Mouse (Mus musculus) embryo, embryonic 9.5 days (tissue): ENCODE measurements around the gene Npas3.
A peak's percentile ranks its signal among the peaks of the same experiment; 100 is the strongest.

ENCODE experiments used
- DNase-seq: peaks from one replicate; pipeline ENCODE4 v3.0.0-alpha.2; 2017; ENCODE audit errors: extremely low spot score

Gene Npas3

DNA sequence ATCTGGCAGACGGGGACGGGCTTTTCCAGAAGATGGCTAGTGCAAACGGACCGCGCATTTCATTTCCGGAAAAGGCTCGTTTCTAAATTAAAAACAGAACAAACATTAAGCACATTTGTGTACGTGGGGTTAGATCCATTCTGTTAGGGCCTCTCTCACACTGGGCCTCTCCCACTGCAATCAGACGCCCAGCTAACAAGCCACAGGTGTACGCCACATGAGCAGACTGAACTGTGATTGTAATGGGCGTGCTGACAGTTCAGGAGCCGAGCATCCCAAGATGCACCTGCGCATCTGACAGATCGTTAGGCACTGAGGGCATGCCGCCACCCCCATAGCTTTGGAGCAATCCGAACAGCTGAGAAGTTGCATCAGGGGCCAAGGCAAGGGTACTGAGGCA, 816.5 kb downstream of the Npas3 start:
- DNase-seq, result no peak

DNA sequence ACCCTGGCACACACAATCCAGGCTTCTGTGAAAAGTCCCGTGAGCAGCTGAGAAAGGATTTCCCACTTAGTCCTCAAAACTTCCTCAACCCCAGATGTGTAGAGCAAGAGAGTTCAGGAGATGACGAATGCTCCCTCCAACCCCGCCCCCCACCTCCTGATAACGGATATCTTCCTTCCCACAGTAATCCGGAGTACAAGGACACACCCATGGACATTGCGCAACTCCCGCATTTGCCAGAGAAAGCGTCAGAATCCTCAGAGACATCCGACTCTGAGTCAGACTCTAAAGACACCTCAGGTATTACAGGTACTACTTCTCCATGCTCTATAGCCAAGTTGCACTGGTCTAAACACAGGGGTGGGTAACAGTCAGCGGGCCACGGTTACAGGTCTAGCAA, 817.1 kb downstream of the Npas3 start:
- no peak for DNase-seq

DNA sequence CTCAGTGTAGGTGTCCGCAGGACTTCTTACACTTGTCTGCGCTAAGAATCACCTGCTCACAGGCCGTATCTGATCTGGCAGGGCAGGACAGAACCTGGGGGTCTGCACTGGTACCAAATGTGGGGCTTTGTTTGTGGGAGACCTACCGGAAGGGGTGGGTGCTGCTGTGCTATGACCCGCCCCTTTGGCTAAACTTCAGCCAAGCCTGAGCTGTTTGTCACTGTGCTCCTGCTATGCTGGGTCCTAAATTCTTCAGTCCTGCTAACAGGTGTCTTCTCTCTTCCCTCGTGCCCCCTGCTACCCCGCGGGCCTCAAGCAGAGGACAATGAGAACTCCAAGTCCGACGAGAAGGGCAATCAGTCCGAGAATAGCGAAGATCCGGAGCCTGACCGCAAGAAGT, 818.9 kb downstream of the Npas3 start:
- DNase-seq, result no peak

DNA sequence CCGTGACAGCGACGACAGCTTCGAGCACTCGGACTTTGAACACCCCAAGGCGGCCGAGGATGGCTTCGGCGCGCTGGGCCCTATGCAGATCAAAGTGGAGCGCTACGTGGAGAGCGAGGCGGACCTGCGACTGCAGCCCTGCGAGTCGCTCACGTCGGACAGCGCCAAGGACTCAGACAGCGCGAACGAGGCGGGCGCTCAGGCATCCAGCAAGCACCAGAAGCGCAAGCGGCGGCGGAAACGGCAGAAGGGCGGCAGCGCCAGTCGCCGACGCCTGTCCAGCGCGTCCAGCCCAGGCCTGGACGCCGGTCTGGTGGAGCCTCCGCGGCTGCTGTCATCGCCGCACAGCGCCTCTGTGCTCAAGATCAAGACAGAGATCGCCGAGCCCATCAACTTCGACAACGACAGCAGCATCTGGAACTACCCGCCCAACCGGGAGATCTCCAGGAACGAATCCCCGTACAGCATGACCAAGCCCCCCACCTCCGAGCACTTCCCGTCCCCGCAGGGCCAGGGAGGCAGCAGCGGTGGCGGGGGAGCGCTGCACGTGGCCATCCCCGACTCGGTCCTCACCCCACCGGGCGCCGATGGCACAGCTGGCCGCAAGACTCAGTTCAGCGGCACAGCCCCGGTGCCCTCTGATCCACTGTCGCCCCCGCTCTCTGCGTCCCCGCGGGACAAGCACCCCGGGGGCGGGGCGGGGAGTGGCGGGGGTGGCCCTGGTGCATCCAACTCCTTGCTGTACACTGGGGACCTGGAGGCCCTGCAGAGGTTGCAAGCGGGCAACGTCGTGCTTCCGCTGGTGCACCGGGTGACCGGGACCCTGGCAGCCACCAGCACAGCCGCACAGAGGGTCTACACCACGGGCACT, 819.6 kb downstream of the Npas3 start:
- peak; percentile 70 for DNase-seq

DNA sequence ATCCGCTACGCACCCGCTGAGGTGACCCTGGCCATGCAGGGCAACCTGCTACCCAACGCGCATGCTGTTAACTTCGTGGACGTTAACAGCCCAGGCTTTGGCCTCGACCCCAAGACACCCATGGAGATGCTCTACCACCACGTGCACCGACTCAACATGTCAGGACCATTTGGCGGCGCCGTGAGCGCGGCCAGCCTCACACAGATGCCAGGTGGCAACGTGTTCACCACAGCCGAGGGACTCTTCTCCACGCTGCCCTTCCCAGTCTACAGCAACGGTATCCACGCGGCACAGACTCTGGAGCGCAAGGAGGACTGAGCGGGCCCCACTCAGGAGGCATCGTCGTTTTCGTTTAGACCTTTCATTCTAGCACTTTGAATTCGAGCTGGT, 820.3 kb downstream of the Npas3 start:
- no peak for DNase-seq

DNA sequence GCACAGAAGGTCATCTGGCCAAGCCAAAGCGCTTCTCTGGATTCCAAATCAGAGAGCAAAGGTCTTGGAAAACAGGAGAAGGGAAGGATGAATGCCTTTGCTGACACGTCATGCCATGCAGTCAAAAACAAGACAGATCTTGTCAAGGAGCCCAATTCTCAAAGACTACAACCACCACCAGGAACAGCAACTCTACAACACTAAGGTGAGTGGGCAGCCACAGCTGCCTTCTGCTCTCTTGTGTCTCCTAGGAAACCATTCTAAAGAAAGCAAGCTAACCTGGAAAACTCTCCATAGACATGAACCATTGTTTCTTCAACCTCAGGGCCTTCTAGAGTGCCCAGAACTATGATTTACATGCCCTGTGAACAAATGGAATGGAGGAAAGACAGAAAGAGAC, 825.5 kb downstream of the Npas3 start:
- DNase-seq, result no peak

DNA sequence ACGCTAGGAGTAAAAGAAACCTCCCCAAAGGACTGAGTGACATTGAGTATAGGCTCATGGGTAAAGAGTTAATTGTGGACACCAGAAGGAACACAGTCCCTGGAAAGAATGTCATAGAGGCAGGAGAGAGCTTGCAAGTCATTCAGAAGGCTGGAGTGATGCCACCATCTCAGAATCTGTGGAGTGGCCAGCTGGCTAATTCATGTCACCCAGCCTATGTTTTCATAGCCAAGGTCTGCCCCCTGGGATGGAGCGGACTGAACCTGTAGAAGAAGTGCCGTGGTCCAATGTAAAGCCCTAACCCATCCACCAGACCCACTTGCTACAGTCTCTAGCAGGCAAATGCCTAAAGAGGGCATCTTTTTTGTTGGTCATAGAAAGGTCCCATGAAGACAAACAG, 832.5 kb downstream of the Npas3 start:
- no peak for DNase-seq

DNA sequence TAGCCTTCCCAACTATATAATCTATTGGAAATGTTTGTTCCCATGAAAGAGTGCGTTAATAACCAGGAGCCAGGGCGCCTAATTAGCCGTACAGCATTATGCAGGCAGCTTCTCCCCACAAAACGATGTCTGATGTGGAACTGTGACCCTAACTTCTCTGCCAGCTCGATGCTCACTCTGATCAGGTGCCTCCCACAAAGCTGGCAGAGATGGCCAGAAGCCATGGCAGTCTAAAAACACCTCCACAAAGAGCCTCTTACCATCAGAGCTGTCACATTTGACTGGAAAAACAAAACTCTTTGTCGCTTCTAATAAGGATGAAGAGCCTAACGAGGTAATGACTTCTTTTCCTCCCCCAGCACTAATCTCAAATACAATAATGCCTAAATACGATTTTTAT, 845.3 kb downstream of the Npas3 start:
- no peak for DNase-seq

DNA sequence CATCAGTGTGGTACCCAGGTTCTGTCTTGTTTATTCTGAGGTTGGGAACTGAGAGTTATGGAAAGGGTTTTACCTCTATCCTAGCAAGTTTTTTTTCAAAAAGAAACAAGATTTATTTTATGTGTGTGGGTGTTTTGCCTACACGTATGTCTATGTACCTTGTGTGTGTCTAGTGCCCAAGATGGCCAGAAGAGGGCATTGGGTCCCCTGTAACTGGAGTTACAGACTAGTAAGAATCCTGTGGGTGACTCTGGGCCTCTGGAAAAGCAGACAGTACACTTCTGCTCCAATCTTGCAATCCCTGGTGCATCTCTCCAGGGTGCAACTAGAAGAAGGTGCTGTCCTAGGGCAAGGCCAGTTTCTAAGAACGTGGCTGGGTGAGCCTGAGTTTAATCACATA, 848.0 kb downstream of the Npas3 start:
- no peak for DNase-seq

DNA sequence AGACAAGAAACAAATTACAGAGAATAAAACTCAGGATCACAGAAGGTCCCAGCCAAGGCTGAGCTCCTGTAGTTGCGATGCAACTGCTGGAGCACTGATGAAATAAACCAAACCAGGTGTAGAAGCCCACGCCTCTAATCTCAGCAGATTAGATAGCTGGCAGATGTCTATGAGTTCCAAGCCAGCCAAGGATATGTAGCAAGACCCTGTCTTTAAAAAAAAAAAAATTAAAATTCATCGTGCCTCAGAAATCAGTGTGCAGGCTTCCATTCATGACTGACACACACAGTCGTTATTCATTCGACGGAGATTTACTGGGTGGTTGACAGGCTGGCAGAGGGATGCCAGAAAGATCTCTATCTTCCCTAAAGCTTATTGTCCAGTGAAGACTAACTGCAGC, 849.7 kb downstream of the Npas3 start:
- DNase-seq, result no peak

DNA sequence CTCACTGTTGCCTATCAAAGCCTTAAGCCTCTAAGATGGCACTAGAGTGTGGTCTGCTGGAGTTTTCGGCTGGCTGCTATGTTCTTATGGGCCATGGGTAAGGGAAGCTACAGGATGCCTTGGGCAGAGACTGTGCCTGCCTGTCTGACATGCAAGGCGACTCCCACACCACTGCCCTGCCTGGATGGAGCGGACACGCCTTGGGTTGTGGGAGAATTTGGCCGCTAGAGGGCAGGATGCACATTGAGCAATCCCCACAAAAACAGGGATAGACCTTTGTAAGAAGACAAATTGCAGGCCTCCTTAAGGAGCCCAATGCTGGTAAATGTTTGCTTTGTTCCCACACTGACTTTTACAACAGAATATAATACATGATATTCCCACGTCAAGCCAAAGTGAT, 850.3 kb downstream of the Npas3 start:
- peak; percentile 81 for DNase-seq

DNA sequence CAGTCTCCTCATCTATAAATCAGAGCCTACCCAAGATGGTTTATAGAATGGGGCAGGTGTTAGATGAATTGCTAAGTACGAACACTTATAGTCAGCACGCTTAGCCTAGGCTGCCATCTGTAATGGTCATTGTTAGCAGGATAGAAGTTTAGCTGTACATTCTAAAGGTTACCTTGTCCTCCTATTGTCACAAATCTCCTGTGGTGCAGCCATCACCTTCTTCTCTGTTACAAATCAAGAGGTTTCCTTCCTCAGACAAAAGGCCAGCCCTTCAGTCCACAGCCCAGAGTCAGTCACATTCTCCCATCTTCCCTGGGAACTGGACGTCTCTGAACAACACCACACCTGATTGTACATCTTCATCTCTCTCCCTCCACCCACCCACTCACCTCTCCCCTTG, 851.0 kb downstream of the Npas3 start:
- DNase-seq, result no peak

DNA sequence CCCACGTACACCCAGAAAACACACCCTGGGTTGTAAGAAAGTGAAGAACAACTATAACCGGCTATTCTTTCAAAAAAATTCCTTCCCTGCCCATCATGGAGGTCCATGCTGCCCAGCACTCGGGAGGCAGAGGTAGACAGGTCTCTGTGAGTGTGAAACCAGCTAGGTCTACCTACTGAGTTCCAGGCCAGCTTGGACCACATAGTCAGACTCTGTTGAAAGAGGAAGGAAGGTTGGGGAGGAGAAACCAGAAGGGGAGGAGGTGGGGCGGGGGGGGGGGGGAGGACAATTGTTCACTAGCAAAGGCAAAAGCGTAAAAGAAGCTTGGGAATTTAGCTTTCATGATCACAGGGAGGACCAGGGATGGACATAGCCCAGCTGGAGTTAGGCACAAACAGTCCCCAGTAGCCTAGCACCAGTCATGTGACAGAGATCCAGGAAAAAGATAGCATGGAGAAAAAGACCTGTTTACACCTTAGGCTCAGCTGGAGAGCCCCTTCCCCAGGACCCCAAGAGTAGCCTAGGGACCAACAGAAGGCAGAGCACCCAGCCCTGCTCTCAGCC, 852.9 kb downstream of the Npas3 start:
- DNase-seq, result no peak

DNA sequence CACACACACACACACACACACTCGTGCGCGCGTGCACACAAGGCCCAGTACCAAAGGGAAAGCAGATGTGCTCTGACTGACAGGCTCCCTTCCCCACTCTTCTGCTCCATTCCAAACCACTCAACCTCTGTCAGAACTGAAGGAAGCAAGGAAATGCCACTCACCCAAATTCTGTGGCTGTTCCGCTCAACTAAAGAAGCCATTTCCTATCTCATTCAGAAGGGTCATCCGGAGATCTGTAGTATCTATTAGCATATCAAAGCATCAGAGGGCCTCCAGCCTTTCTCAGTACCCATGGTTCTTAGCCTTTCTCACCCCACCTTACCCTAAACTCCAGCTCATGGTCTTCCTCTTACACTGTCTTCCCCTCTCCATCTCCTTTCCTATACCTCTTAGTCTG, 854.0 kb downstream of the Npas3 start:
- no peak for DNase-seq

DNA sequence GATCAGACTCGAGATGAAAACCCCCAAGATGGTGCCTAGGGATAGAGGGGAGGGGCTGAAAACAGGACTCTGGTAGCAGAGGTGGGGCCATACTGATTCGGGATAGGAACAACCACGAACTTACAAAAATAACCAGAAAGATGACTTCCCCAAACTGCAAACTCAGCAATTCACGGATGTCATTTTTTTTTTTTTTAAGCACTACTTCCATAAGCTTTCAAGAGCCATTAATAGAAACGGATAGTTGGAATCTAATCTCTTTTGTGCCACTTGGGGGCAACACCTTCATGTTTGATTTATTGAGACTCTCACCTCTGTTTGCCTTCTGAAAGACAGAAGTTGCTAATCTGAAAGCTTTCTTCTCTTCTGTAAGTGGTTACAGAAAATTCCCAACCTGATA, 857.1 kb downstream of the Npas3 start:
- no peak for DNase-seq

DNA sequence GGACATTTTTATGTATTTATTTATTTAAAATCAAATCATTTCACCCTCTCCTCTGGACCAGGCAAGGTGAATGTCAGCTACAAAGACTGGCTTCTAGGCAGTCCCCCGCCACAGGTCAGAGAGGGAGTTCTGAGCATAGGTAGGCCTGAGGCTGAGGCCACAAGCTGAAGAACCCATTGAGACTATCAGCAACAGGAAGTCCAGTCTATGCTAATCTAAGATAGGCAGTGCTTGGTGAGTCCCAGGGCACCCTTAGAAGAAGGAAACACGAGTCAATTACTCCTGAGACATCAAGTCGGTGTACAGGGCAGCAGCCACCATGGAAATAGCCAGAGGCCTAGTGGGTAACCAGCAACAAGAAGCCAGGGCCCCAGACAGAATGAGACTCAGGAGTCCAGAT, 857.5 kb downstream of the Npas3 start:
- DNase-seq, result no peak

DNA sequence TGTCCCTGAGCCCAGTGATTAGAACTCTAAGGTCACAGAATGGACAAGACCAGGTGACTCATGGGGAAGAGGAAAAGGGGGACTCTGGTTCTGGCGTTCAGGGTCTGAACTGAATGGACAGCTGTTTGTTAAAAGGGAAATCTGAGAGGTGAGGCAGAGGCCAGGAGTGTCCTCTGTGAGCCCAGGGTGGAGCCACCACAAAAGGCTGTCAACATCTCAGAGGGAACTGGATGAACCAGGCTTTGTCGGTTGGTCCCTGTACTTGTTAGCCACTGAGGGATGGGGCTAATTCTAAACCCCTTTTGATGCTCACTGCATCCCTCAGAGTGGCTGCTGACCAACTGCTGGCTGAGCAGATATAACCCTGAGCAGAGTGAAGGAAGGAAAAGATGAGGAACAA, 861.9 kb downstream of the Npas3 start:
- DNase-seq, result no peak

DNA sequence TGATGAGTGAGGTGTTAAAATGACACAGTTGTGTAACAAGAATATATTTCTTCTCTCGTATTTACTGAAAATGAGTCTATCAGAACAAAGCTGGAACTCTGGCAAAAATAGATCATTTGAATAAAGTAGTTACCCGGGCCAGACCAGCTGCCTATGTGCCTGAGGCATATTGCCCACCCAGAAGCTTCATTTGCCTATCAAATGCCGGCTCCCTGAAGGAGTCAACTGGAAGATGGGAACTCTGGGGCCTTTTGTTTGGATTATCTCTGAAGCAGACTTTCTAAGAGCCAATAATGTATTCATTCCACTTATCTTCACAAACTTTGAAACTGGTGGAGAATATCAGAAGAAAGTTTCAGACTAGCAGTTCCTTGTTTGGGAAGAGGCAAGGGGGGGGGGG, 862.5 kb downstream of the Npas3 start:
- DNase-seq, result no peak

DNA sequence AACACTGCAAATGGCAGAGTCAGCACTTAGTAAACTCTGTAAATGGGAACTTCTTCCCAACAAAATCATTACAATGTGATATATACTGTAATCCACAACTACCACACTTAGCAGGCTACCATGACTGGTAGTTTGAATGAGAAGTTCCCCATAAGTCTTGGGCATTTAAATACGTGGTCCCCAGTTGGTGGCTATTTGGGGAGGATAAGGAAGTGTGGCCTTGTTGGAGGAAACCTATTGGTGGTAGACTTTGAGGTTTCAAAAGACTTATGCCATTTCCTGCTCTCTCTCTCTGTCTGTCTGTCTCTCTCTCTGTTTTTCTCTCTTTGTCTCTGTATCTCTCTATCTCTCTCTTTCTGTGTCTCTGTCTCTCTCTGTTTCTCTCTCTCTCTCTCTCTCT, 871.9 kb downstream of the Npas3 start:
- no peak for DNase-seq

DNA sequence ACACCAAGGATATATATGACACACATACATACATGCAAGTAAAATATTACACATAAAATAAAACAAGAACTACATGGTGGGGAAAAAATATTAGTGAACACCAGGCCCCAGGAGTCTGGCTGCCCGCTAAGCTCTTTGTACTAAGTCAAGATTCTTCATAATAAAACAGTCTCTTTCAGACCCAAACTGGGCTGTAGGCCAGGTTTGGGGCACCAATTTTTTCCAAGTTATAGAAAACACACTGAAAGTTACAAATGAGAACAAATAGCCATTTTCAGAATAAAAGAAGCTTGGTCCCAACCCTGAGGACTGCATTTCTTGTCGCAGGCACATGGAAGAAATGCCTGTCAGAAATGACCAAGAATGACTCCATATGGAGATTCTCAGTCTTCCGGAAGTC, 872.8 kb downstream of the Npas3 start:
- no peak for DNase-seq
